Mouse (Mus musculus) granulocyte monocyte progenitor cell, adult 5-6 weeks (primary cell): ENCODE data around the gene Amotl2. TPM values are rescaled to one million over a fixed set of nuclear protein-coding genes. Genes with fewer than 3 reads are reported as not detected.
"Not testable (repeated sequence)": the region's sequence is repeated elsewhere in the genome, so short reads cannot be mapped to it uniquely, and the experiment has no call there.

Source experiments
- ATAC-seq: replicated peaks from 2 replicates; pipeline ENCODE4 v1.8.0; 2016; ENCODE audit warnings: mild to moderate bottlenecking, moderate TSS enrichment, inconsistent platforms; ENCODE audit not compliant: poor library complexity, severe bottlenecking
- total RNA-seq, 2 experiments: library from RNA; stranded (forward) in 1 of 2; stranded (reverse) in 1 of 2; fragments of 200-712, 200-1000 nt in 1 of 2; fragments of >200 nt in 1 of 2; fragmentation: Nextera tagmentation in 1 of 2; gene quantifications; 2 replicates each; pipeline ENCODE4 v1.2.3; 2014 to 2017

Gene Amotl2
- total RNA-seq, 2 experiments from 2014 or later = 1.8 to 2.6 TPM

- ATAC-seq = not testable (repeated sequence)
These were observed 48.1 kb downstream of the Amotl2 start for GRCm38 (mm10) chr9:102764540-102764939.

- ATAC-seq = no peak
These were observed 50.3 kb downstream of the Amotl2 start for GRCm38 (mm10) chr9:102766741-102767140.

GRCm38 (mm10) chr9:102769257-102769656 is 52.8 kb downstream of the Amotl2 start:
- no peak for ATAC-seq

GRCm38 (mm10) chr9:102770190-102770589 is 53.7 kb downstream of the Amotl2 start:
- no peak for ATAC-seq

- ATAC-seq = no peak
These were observed 54.9 kb downstream of the Amotl2 start for GRCm38 (mm10) chr9:102771308-102771895.

- ATAC-seq = peak; percentile 45
These were observed 61.4 kb downstream of the Amotl2 start for GRCm38 (mm10) chr9:102777631-102778591.

- peak; percentile 91 for ATAC-seq
These were observed 63.0 kb downstream of the Amotl2 start for GRCm38 (mm10) chr9:102779493-102779892.

Other genes starting within 250 kb of the Amotl2 start
- not detected in 2 replicates for gene Ky, start 210.9 kb upstream of the Amotl2 start, total RNA-seq (2014; fragmentation: Nextera tagmentation)
- gene Ky, start 210.9 kb upstream of the Amotl2 start, total RNA-seq (2017) = not detected in 2 replicates
- gene Anapc13, start 90.4 kb upstream of the Amotl2 start, total RNA-seq (2014; fragmentation: Nextera tagmentation) = 111 and 222 TPM in 2 replicates
- 120 and 157 TPM in 2 replicates for gene Anapc13, start 90.4 kb upstream of the Amotl2 start, total RNA-seq (2017)
- 35.8 and 36.3 TPM in 2 replicates for gene Cep63, start 90.1 kb upstream of the Amotl2 start, total RNA-seq (2014; fragmentation: Nextera tagmentation)
- 43.3 TPM in 2 replicates for gene Cep63, start 90.1 kb upstream of the Amotl2 start, total RNA-seq (2017)
- gene Ryk, start 118.2 kb downstream of the Amotl2 start, total RNA-seq (2014; fragmentation: Nextera tagmentation) = 2.9 and 4.4 TPM in 2 replicates
- 0.10 and 0.95 TPM in 2 replicates for gene Ryk, start 118.2 kb downstream of the Amotl2 start, total RNA-seq (2017)